Mouse (Mus musculus): ENCODE results near the gene Foxp2.

DNA sequence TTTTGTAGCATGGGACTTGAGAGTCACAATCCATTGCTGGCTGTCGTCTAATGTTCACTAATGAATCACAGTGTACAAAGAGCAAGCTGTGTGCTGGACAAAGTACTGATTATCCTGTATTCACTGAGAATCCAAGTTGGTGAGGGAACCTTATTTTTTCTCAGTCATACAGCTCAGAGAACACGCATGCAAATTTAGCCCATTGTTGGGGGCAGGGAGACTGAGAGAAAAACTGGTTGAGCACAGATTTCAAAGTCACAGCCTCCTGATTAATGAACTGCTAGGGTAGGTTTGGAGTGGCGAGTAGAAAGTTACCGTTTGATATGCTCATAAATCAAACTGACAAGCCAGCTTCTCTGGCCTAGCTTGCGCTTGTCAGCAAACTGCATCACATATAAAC, 477.1 kb downstream of the Foxp2 start:
- TF ChIP-seq CTCF (IDR thresholded peaks at IDR 0.05; ENCODE audit: low read depth) (no peak), EP300 (IDR thresholded peaks at IDR 0.05; ENCODE audit: low read depth) (no peak)

Measured in heart, postnatal 0 days (tissue).